ENCODE assay signal across 13 mouse cellular contexts in genomic region chr5:108708981-108709731, GRCm38 (mm10). TPM values are rescaled to one million over a fixed set of nuclear protein-coding genes. Genes with fewer than 3 reads are reported as not detected.
DNase-seq lines count a peak whose midpoint lies in the region; ATAC-seq and TF ChIP-seq lines count a peak whose summit lies in the region.
"Had no signal": no experiment of that assay in that cellular context is flagged by ENCODE, and none has a peak within 500 bp of the region (broad histone marks: within the 10 kb centered on the region; RNA-seq: fewer than 3 reads in every experiment).

No protein-coding gene starts in this region.

- peaks cover 15% of the 10 kb centered on the region for H3K4me1 ChIP-seq in kidney, adult 2 months (ENCODE audit: control insufficient read depth, insufficient read depth, low read length)
- H3K4me1 ChIP-seq in embryonic facial prominence, embryonic 14.5 days (ENCODE audit: control insufficient read depth, insufficient read depth, low read length), result no peaks in the 10 kb centered on the region
- H3K4me1 ChIP-seq in liver, embryonic 15.5 days (replicated peaks), result peaks cover 37% of the 10 kb centered on the region
- H3K4me1 ChIP-seq: embryonic facial prominence, embryonic 12.5 days had no signal

- H3K4me2 ChIP-seq in embryonic facial prominence, embryonic 14.5 days (ENCODE audit: low read depth, low read length), result no peak overlapping the region
- no peak overlapping the region for H3K4me2 ChIP-seq in liver, embryonic 15.5 days
- H3K4me2 ChIP-seq: embryonic facial prominence, embryonic 12.5 days; forebrain, embryonic 15.5 days; stomach, embryonic 15.5 days had no signal

- WGBS in kidney, adult 2 months, result 43% methylated on average over 6 of the region's 6 CpGs
- WGBS in embryonic facial prominence, embryonic 14.5 days, result 54% methylated on average over 6 of the region's 6 CpGs
- 49% methylated on average over 6 of the region's 6 CpGs for whole genome bisulfite sequencing in liver, embryonic 15.5 days (ENCODE audit: insufficient replicate concordance)

- no peak overlapping the region for H3K4me3 ChIP-seq in kidney, adult 2 months (ENCODE audit: insufficient read depth, low read depth, low read length)
- no peak overlapping the region for H3K4me3 ChIP-seq in embryonic facial prominence, embryonic 14.5 days (ENCODE audit: low read depth, low read length)
- H3K4me3 ChIP-seq in liver, embryonic 15.5 days (replicated peaks), result no peak overlapping the region
- H3K4me3 ChIP-seq: embryonic facial prominence, embryonic 12.5 days; forebrain, embryonic 15.5 days; stomach, embryonic 15.5 days had no signal

- no peaks in the 10 kb centered on the region for H3K9me3 ChIP-seq in embryonic facial prominence, embryonic 14.5 days (ENCODE audit: control insufficient read depth, low read length)
- H3K9me3 ChIP-seq in liver, embryonic 15.5 days (replicated peaks), result no peaks in the 10 kb centered on the region
- H3K9me3 ChIP-seq: embryonic facial prominence, embryonic 12.5 days; forebrain, embryonic 15.5 days; stomach, embryonic 15.5 days had no signal

- TF ChIP-seq CTCF in kidney, adult 2 months (conservative IDR thresholded peaks at IDR 0.05; ENCODE audit: insufficient read depth, insufficient read length, low read depth, low read length), result no peak

- H3K27ac ChIP-seq in kidney, adult 2 months (ENCODE audit: insufficient read depth, low read depth, low read length), result peak overlapping the region; percentile 72
- no peak overlapping the region for H3K27ac ChIP-seq in embryonic facial prominence, embryonic 14.5 days (replicated peaks; ENCODE audit: low read depth, low read length)
- H3K27ac ChIP-seq in liver, embryonic 15.5 days (replicated peaks), result no peak overlapping the region
- H3K27ac ChIP-seq: embryonic facial prominence, embryonic 12.5 days; forebrain, embryonic 15.5 days; stomach, embryonic 15.5 days had no signal

- no peak for TF ChIP-seq POLR2A in kidney, adult 2 months (IDR thresholded peaks at IDR 0.05; ENCODE audit: low read depth, low read length)

- 0 out of 2 replicates have a peak, but pooled peaks have one; percentile 21 for ATAC-seq in embryonic facial prominence, embryonic 14.5 days (ENCODE audit: low read depth)
- peak; percentile 63 for ATAC-seq in erythroblast, adult 5-6 weeks (replicated peaks; ENCODE audit: low FRiP score, poor library complexity, severe bottlenecking)
- ATAC-seq in liver, embryonic 15.5 days (ENCODE audit: insufficient read depth), result peak; percentile 16; the same call in 1 of the 2 replicates
- ATAC-seq in granulocyte monocyte progenitor cell, adult 5-6 weeks (replicated peaks; ENCODE audit: poor library complexity, severe bottlenecking), result no peak
- ATAC-seq: forebrain, embryonic 15.5 days; inflammation-experienced regulatory T-cells, adult 6 months had no signal

- H3K36me3 ChIP-seq in kidney, adult 2 months (ENCODE audit: control insufficient read depth, insufficient read depth, low read length), result no peaks in the 10 kb centered on the region
- H3K36me3 ChIP-seq in embryonic facial prominence, embryonic 14.5 days (ENCODE audit: control insufficient read depth, insufficient read depth, low read length), result peaks cover 33% of the 10 kb centered on the region
- H3K36me3 ChIP-seq in liver, embryonic 15.5 days (replicated peaks), result peaks cover 23% of the 10 kb centered on the region
- H3K36me3 ChIP-seq: forebrain, embryonic 15.5 days had no signal

- H3K9ac ChIP-seq in embryonic facial prominence, embryonic 14.5 days (ENCODE audit: low read depth, low read length), result no peak overlapping the region
- H3K9ac ChIP-seq in liver, embryonic 15.5 days, result no peak overlapping the region
- H3K9ac ChIP-seq: embryonic facial prominence, embryonic 12.5 days; forebrain, embryonic 15.5 days; stomach, embryonic 15.5 days had no signal

- H3K27me3 ChIP-seq in kidney, adult 2 months (replicated peaks; ENCODE audit: control insufficient read depth, insufficient read depth, low read length), result no peaks in the 10 kb centered on the region
- H3K27me3 ChIP-seq in embryonic facial prominence, embryonic 14.5 days (replicated peaks; ENCODE audit: control insufficient read depth, insufficient read depth, low read length), result no peaks in the 10 kb centered on the region
- H3K27me3 ChIP-seq in liver, embryonic 15.5 days, result no peaks in the 10 kb centered on the region
- H3K27me3 ChIP-seq: embryonic facial prominence, embryonic 12.5 days; forebrain, embryonic 15.5 days; stomach, embryonic 15.5 days had no signal

- no peak for DNase-seq in kidney, adult 2 months
- no peak for DNase-seq in kidney, adult 18-20 months
- DNase-seq in embryonic facial prominence, embryonic 14.5 days (ENCODE audit: low spot score), result no peak
- no peak for DNase-seq in c-Kit-positive CD71-positive TER-119-positive erythroid progenitor cells, embryonic 14.5 days (ENCODE audit: low spot score)
- DNase-seq: cerebellum, adult 9-10 months; gastrocnemius, postnatal 10 days had no signal

RNA-seq across cellular contexts. Expression of gene Fgfrl1, which starts 17.0 kb away (rescaled TPM):
- 65.1 and 74.8 TPM in 2 replicates for polyA plus RNA-seq in kidney, adult 2 months (2012; rRNA removed)
- 42.3 and 45.1 TPM in 2 replicates for polyA plus RNA-seq in embryonic facial prominence, embryonic 14.5 days (2014; fragmentation: Nextera tagmentation; extraction: Ambion mirVana)
- 14.0 and 15.2 TPM in 2 replicates for total RNA-seq in erythroblast, adult 5-6 weeks (2015; ENCODE audit: low replicate concordance)
- 18.5 and 21.0 TPM in 2 replicates for total RNA-seq in erythroblast, adult 5-6 weeks (2017; ENCODE audit: low replicate concordance)
- polyA plus RNA-seq in liver, embryonic 15.5 days (2015; fragmentation: Nextera tagmentation; extraction: Ambion mirVana), result 9.2 and 9.6 TPM in 2 replicates
- total RNA-seq in granulocyte monocyte progenitor cell, adult 5-6 weeks (2014; fragmentation: Nextera tagmentation), result 2.0 and 5.1 TPM in 2 replicates
- 0.86 and 1.5 TPM in 2 replicates for total RNA-seq in granulocyte monocyte progenitor cell, adult 5-6 weeks (2017)

RNA-seq across cellular contexts. Expression of gene Slc26a1, which starts 33.8 kb away (rescaled TPM):
- polyA plus RNA-seq in kidney, adult 2 months (2012; rRNA removed), result 257 and 309 TPM in 2 replicates
- polyA plus RNA-seq in embryonic facial prominence, embryonic 14.5 days (2014; fragmentation: Nextera tagmentation; extraction: Ambion mirVana), result 1.2 and 1.6 TPM in 2 replicates
- 0.38 and 3.3 TPM in 2 replicates for total RNA-seq in erythroblast, adult 5-6 weeks (2015; ENCODE audit: low replicate concordance)
- total RNA-seq in erythroblast, adult 5-6 weeks (2017; ENCODE audit: low replicate concordance), result 0.68 and 1.4 TPM in 2 replicates
- 18.6 and 22.2 TPM in 2 replicates for polyA plus RNA-seq in liver, embryonic 15.5 days (2015; fragmentation: Nextera tagmentation; extraction: Ambion mirVana)
- total RNA-seq in granulocyte monocyte progenitor cell, adult 5-6 weeks (2014; fragmentation: Nextera tagmentation), result not detected in 2 replicates
- 0.10 TPM in 1 of 2 replicates, not detected in the other for total RNA-seq in granulocyte monocyte progenitor cell, adult 5-6 weeks (2017)

RNA-seq across cellular contexts. Expression of gene Dgkq, which starts 39.7 kb away (rescaled TPM):
- 27.9 and 34.8 TPM in 2 replicates for polyA plus RNA-seq in kidney, adult 2 months (2012; rRNA removed)
- 9.6 and 9.8 TPM in 2 replicates for polyA plus RNA-seq in embryonic facial prominence, embryonic 14.5 days (2014; fragmentation: Nextera tagmentation; extraction: Ambion mirVana)
- 0.96 and 4.8 TPM in 2 replicates for total RNA-seq in erythroblast, adult 5-6 weeks (2015; ENCODE audit: low replicate concordance)
- total RNA-seq in erythroblast, adult 5-6 weeks (2017; ENCODE audit: low replicate concordance), result 0.70 and 1.3 TPM in 2 replicates
- 2.7 and 3.1 TPM in 2 replicates for polyA plus RNA-seq in liver, embryonic 15.5 days (2015; fragmentation: Nextera tagmentation; extraction: Ambion mirVana)
- total RNA-seq in granulocyte monocyte progenitor cell, adult 5-6 weeks (2014; fragmentation: Nextera tagmentation), result 9.3 and 9.5 TPM in 2 replicates
- 8.3 and 9.1 TPM in 2 replicates for total RNA-seq in granulocyte monocyte progenitor cell, adult 5-6 weeks (2017)

RNA-seq across cellular contexts. Expression of gene Idua, which starts 49.0 kb away (rescaled TPM):
- 9.1 and 12.7 TPM in 2 replicates for polyA plus RNA-seq in kidney, adult 2 months (2012; rRNA removed)
- polyA plus RNA-seq in embryonic facial prominence, embryonic 14.5 days (2014; fragmentation: Nextera tagmentation; extraction: Ambion mirVana), result 13.6 and 14.5 TPM in 2 replicates
- 2.9 and 8.8 TPM in 2 replicates for total RNA-seq in erythroblast, adult 5-6 weeks (2015; ENCODE audit: low replicate concordance)
- 1.1 and 2.7 TPM in 2 replicates for total RNA-seq in erythroblast, adult 5-6 weeks (2017; ENCODE audit: low replicate concordance)
- 4.2 and 5.8 TPM in 2 replicates for polyA plus RNA-seq in liver, embryonic 15.5 days (2015; fragmentation: Nextera tagmentation; extraction: Ambion mirVana)
- total RNA-seq in granulocyte monocyte progenitor cell, adult 5-6 weeks (2014; fragmentation: Nextera tagmentation), result 13.3 and 18.6 TPM in 2 replicates
- total RNA-seq in granulocyte monocyte progenitor cell, adult 5-6 weeks (2017), result 5.9 and 6.4 TPM in 2 replicates

Comparison
In these comparisons a context has a peak if more than half of its experiments do, and no peak if none do; other contexts are left out.
1. RNA of gene Slc26a1, which starts 33.8 kb away (polyA plus RNA-seq): 257 to 309 TPM in kidney, adult 2 months; 18.6 to 22.2 TPM in liver, embryonic 15.5 days and 1.2 to 1.6 TPM in embryonic facial prominence, embryonic 14.5 days; every median in the first group is over 10 times any median in the second.